Mouse (Mus musculus): ENCODE data around the gene Atp12a. TPM values are rescaled to one million over a fixed set of nuclear protein-coding genes. Genes with fewer than 3 reads are reported as not detected.

Gene Atp12a
- polyA plus RNA-seq, 1 experiment from 2014 or later = not detected

DNA sequence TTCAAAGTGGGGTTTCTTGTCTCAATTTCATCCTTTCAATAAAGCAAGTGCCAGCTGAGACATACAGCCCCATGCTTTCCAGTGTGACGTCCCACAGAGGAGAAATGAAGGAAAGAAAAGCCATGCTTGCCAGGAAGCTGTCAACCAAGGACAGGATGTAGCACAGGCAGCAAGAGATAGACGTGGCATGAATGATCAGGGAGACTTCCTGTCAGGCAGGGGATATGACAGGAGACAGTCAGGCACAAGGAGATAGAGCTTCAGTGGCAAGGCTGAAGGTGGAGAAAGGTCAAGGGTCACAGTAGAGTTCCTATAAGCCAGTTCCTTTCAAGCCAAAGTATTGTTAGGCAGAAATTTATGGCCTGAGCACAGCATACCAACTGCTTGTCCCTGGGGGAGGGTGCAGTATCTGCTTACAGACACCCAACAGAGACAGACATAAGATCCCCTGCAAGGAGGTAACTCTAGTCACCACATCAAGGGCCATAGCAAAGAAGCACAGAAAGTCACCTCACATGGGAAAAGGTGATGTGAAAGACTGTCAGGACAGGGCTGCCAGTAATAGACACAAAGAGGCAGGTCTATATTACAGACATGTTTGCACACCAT is 28.9 kb downstream of the Atp12a start:
- ATAC-seq (replicated peaks; ENCODE audit: low FRiP score, low TSS enrichment, low read depth) (no peak), DNase-seq (ENCODE audit: low spot score) (no peak)
- no peak overlapping the region for H3K4me3 ChIP-seq (ENCODE audit: low read depth, low read length)
- no peak overlapping the region for H3K27ac ChIP-seq (ENCODE audit: low read depth)
- no peak overlapping the region for H3K4me2 ChIP-seq (ENCODE audit: low read length)
- no peak overlapping the region for H3K9ac ChIP-seq (ENCODE audit: low read length)
- H3K27me3 ChIP-seq (replicated peaks; ENCODE audit: control insufficient read depth, insufficient read depth, low read length) = no peaks in the 10 kb centered on the region
- WGBS = 17% methylated on average over 2 of the region's 2 CpGs
- no peaks in the 10 kb centered on the region for H3K4me1 ChIP-seq (replicated peaks; ENCODE audit: control insufficient read depth, insufficient read depth, low read length)
- H3K9me3 ChIP-seq (ENCODE audit: control insufficient read depth, low read length) = no peaks in the 10 kb centered on the region
- H3K36me3 ChIP-seq (ENCODE audit: control insufficient read depth, insufficient read depth, low read length) = no peaks in the 10 kb centered on the region

GRCm38 (mm10) chr14:56398001-56398400 is 33.1 kb downstream of the Atp12a start:
- Histone ChIP-seq H3K4me2 (ENCODE audit: low read length) (no peak overlapping the region), H3K9me3 (ENCODE audit: control insufficient read depth, low read length) (no peaks in the 10 kb centered on the region), H3K27me3 (replicated peaks; ENCODE audit: control insufficient read depth, insufficient read depth, low read length) (no peaks in the 10 kb centered on the region), H3K36me3 (ENCODE audit: control insufficient read depth, insufficient read depth, low read length) (no peaks in the 10 kb centered on the region), H3K4me3 (ENCODE audit: low read depth, low read length) (no peak overlapping the region), H3K27ac (ENCODE audit: low read depth) (no peak overlapping the region), H3K4me1 (replicated peaks; ENCODE audit: control insufficient read depth, insufficient read depth, low read length) (no peaks in the 10 kb centered on the region), H3K9ac (ENCODE audit: low read length) (no peak overlapping the region)
- ATAC-seq (replicated peaks; ENCODE audit: low FRiP score, low TSS enrichment, low read depth) = no peak
- no peak for DNase-seq (ENCODE audit: low spot score)

- H3K4me3 ChIP-seq (ENCODE audit: low read depth, low read length) = no peak within 1 kb of the TSS
- H3K27me3 ChIP-seq (replicated peaks; ENCODE audit: control insufficient read depth, insufficient read depth, low read length) = no peaks in the 10 kb centered on the region
- H3K36me3 ChIP-seq (ENCODE audit: control insufficient read depth, insufficient read depth, low read length) = no peaks in the 10 kb centered on the region
- H3K27ac ChIP-seq (ENCODE audit: low read depth) = no peak within 1 kb of the TSS
- H3K4me1 ChIP-seq (replicated peaks; ENCODE audit: control insufficient read depth, insufficient read depth, low read length) = no peaks in the 10 kb centered on the region
- no peak within 1 kb of the TSS for H3K4me2 ChIP-seq (ENCODE audit: low read length)
- ATAC-seq (replicated peaks; ENCODE audit: low FRiP score, low TSS enrichment, low read depth) (no peak), DNase-seq (ENCODE audit: low spot score) (no peak)
- 70% methylated on average over 34 of the region's 34 CpGs for WGBS
- H3K9ac ChIP-seq (ENCODE audit: low read length) = no peak within 1 kb of the TSS
- no peaks in the 10 kb centered on the region for H3K9me3 ChIP-seq (ENCODE audit: control insufficient read depth, low read length)
Observed at GRCm38 (mm10) chr14:56402311-56403071, 37.6 kb downstream of the Atp12a start, which contains the start of gene Rnf17. TSS of gene Rnf17 (plus strand) at chr14:56402581.

DNA sequence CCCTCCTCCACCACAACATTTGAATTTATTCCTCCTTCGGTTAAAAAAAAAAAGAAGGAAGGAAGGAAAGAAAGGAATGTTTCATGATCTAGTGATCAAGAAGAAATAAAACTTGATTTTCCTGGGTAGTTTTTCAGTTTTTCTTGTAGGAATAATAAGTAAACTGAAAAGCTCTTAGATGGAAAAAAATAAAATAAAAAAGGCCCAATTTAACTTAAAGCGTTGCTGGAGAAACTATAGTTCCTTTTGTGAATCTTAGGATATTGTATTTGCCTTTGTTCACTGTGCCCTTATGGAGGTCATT is 38.2 kb downstream of the Atp12a start:
- Histone ChIP-seq H3K4me1 (replicated peaks; ENCODE audit: control insufficient read depth, insufficient read depth, low read length) (no peaks in the 10 kb centered on the region), H3K36me3 (ENCODE audit: control insufficient read depth, insufficient read depth, low read length) (no peaks in the 10 kb centered on the region), H3K9me3 (ENCODE audit: control insufficient read depth, low read length) (no peaks in the 10 kb centered on the region), H3K4me3 (ENCODE audit: low read depth, low read length) (no peak overlapping the region), H3K27me3 (replicated peaks; ENCODE audit: control insufficient read depth, insufficient read depth, low read length) (no peaks in the 10 kb centered on the region), H3K9ac (ENCODE audit: low read length) (no peak overlapping the region), H3K27ac (ENCODE audit: low read depth) (no peak overlapping the region), H3K4me2 (ENCODE audit: low read length) (no peak overlapping the region)
- DNase-seq (ENCODE audit: low spot score) (no peak), ATAC-seq (replicated peaks; ENCODE audit: low FRiP score, low TSS enrichment, low read depth) (no peak)
- 93% methylated on average over 2 of the region's 2 CpGs for WGBS

Other genes starting within 250 kb of the Atp12a start
- gene Gzme, start 244.4 kb upstream of the Atp12a start, polyA plus RNA-seq (2014; fragmentation: Nextera tagmentation; extraction: Ambion mirVana) = not detected in 2 replicates
- not detected in 2 replicates for gene Gzmd, start 232.5 kb upstream of the Atp12a start, polyA plus RNA-seq (2014; fragmentation: Nextera tagmentation; extraction: Ambion mirVana)
- not detected in 2 replicates for gene Gzmg, start 205.5 kb upstream of the Atp12a start, polyA plus RNA-seq (2014; fragmentation: Nextera tagmentation; extraction: Ambion mirVana)
- not detected in 2 replicates for gene Gzmn, start 190.5 kb upstream of the Atp12a start, polyA plus RNA-seq (2014; fragmentation: Nextera tagmentation; extraction: Ambion mirVana)
- gene Gzmf, start 153.7 kb upstream of the Atp12a start, polyA plus RNA-seq (2014; fragmentation: Nextera tagmentation; extraction: Ambion mirVana) = not detected in 2 replicates
- not detected in 2 replicates for gene Gzmc, start 130.4 kb upstream of the Atp12a start, polyA plus RNA-seq (2014; fragmentation: Nextera tagmentation; extraction: Ambion mirVana)
- 1.6 and 1.7 TPM in 2 replicates for gene Gzmb, start 102.8 kb upstream of the Atp12a start, polyA plus RNA-seq (2014; fragmentation: Nextera tagmentation; extraction: Ambion mirVana)
- 1.3 and 2.1 TPM in 2 replicates for gene Rnf17, start 37.5 kb downstream of the Atp12a start, polyA plus RNA-seq (2014; fragmentation: Nextera tagmentation; extraction: Ambion mirVana)
- 8.8 and 10.3 TPM in 2 replicates for gene Cenpj, start 210.4 kb downstream of the Atp12a start, polyA plus RNA-seq (2014; fragmentation: Nextera tagmentation; extraction: Ambion mirVana)
- 4.3 and 4.7 TPM in 2 replicates for gene Parp4, start 210.6 kb downstream of the Atp12a start, polyA plus RNA-seq (2014; fragmentation: Nextera tagmentation; extraction: Ambion mirVana)